Mouse (Mus musculus) midbrain, embryonic 11.5 days (tissue): ENCODE measurements at regions not wholly inside any gene's neighbourhood (a gene's known extent, or its start where the extent isn't known, plus 50 kb on each side); places are given as distances from the start of the nearest gene placed in this dataset.

Experiments used
- ATAC-seq: fragments of 200-750 bp; cut with Nextera tagmentation; 2 replicates; pipeline ENCODE4 v1.8.0; 2017; ENCODE audit warnings: moderate TSS enrichment, moderate library complexity; ENCODE audit not compliant: low FRiP score
- DNase-seq: peaks from one replicate; pipeline ENCODE4 v3.0.0; 2015; ENCODE audit warnings: low spot score; ENCODE audit errors: missing footprints
- H3K27ac ChIP-seq: fragments of 300-500 bp; sonication (generic); 2 replicates; pipeline ENCODE4 v1.5.1; 2014; ENCODE audit warnings: low read depth, low read length
- H3K27me3 ChIP-seq: fragments of 300-500 bp; sonication (generic); 2 replicates; pipeline ENCODE4 v1.6.1; 2014; ENCODE audit warnings: mild to moderate bottlenecking, low read length, moderate library complexity, mixed read lengths; ENCODE audit not compliant: control insufficient read depth, insufficient read depth
- H3K36me3 ChIP-seq: fragments of 300-500 bp; sonication (generic); 2 replicates; pipeline ENCODE4 v1.6.1; 2014; ENCODE audit warnings: mild to moderate bottlenecking, low read length, moderate library complexity, mixed read lengths; ENCODE audit not compliant: control insufficient read depth, insufficient read depth
- H3K4me1 ChIP-seq: fragments of 300-500 bp; sonication (generic); 2 replicates; pipeline ENCODE4 v1.6.1; 2014; ENCODE audit warnings: low read length; ENCODE audit not compliant: control insufficient read depth, insufficient read depth
- H3K4me2 ChIP-seq: fragments of 300-500 bp; sonication (generic); 2 replicates; pipeline ENCODE4 v1.6.1; 2014; ENCODE audit warnings: mild to moderate bottlenecking, moderate library complexity
- H3K4me3 ChIP-seq: fragments of 300-500 bp; sonication (generic); 2 replicates; pipeline ENCODE4 v1.5.1; 2014; ENCODE audit warnings: low read depth, low read length
- H3K9ac ChIP-seq: fragments of 300-500 bp; sonication (generic); 2 replicates; pipeline ENCODE4 v1.6.1; 2014; ENCODE audit warnings: low read length
- H3K9me3 ChIP-seq: fragments of 300-500 bp; sonication (generic); 2 replicates; pipeline ENCODE4 v1.6.1; 2016; ENCODE audit warnings: low read length; ENCODE audit not compliant: control insufficient read depth
- WGBS: fragments of 180-500 bp; shearing (Covaris S2); extraction: QIAGEN DNeasy Blood & Tissue Kit; methylation state at CpG from one replicate; pipeline ENCODE4 v1.1.7; 2014; 5-methylcytosine and 5-hydroxymethylcytosine counted together

DNA sequence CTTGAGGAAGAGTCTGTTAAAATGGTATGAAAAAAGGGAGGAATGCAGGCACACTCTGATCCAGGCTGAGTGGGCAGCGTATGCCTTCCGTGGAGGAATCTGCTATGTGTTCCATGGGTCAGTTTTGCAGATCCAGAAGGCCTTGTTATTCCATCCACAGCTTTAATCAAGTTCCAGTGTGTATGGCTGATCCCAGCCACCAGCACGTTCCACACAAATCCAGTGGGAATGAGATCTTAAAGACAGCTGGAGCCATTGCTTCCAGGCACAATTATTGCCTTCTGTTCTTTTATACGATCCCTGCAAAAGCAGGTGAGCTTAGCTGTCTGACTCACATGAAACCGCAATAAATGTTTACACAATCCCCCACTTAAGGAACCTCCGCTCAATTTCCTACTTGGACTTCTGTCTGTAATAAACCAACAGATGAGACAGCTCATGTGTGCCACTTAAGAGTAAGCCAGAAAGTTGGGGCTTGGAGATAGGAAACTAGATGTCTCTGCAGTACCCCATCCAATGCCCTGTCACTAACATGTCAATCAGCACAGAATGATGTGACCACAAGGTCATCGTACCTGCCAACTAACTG is 653.9 kb downstream of the Fat4 start:
- DNase-seq: no peak
- Histone ChIP-seq H3K9me3 (no peaks in the 10 kb centered on the region), H3K36me3 (no peaks in the 10 kb centered on the region), H3K4me3 (no peak overlapping the region), H3K27ac (no peak overlapping the region), H3K27me3 (no peaks in the 10 kb centered on the region), H3K4me2 (no peak overlapping the region), H3K9ac (no peak overlapping the region), H3K4me1 (no peaks in the 10 kb centered on the region)
- no peak for ATAC-seq
- WGBS: 90% methylated on average over 7 of the region's 7 CpGs

DNA sequence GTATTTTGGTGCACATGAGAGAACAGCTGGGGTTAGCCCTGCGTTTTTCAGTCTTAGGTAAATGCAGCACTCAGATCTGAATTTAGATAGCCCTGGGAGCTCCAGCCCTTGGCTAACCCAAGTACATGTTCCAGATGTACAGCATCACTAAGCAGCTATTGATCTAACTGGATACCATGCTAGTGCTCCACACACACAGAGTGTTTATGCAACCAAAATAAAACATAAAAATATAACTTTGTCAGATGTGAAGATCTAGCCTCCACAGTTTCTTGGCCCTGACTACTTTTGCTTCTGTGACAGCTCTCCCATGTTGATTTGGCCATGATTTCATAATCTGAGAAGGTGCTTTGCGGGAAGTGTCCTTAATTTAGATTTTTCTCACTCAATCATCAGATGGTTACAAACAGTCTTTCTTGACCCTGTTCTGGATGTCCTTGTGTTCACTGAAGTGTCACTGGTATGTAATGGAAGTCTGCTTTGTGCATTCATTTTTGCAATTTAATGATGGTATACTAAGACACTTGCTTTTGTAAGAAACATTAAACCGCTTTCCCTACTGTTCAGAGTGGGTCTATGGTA is 672.8 kb downstream of the Fat4 start:
- Histone ChIP-seq H3K4me2 (no peak overlapping the region), H3K4me3 (no peak overlapping the region), H3K9ac (no peak overlapping the region), H3K9me3 (no peaks in the 10 kb centered on the region), H3K27ac (no peak overlapping the region), H3K4me1 (no peaks in the 10 kb centered on the region), H3K36me3 (no peaks in the 10 kb centered on the region), H3K27me3 (no peaks in the 10 kb centered on the region)
- ATAC-seq (no peak), DNase-seq (no peak)
- 88% methylated on average over 3 of the region's 3 CpGs for WGBS

GRCm38 (mm10) chr3:39560951-39561350 is 674.2 kb downstream of the Fat4 start:
- Histone ChIP-seq H3K36me3 (no peaks in the 10 kb centered on the region), H3K4me2 (no peak overlapping the region), H3K27me3 (no peaks in the 10 kb centered on the region), H3K4me3 (no peak overlapping the region), H3K4me1 (no peaks in the 10 kb centered on the region), H3K9ac (no peak overlapping the region), H3K27ac (no peak overlapping the region), H3K9me3 (no peaks in the 10 kb centered on the region)
- ATAC-seq: no peak
- WGBS: 85% methylated on average over 1 of the region's 1 CpGs
- DNase-seq: peak; percentile 44

DNA sequence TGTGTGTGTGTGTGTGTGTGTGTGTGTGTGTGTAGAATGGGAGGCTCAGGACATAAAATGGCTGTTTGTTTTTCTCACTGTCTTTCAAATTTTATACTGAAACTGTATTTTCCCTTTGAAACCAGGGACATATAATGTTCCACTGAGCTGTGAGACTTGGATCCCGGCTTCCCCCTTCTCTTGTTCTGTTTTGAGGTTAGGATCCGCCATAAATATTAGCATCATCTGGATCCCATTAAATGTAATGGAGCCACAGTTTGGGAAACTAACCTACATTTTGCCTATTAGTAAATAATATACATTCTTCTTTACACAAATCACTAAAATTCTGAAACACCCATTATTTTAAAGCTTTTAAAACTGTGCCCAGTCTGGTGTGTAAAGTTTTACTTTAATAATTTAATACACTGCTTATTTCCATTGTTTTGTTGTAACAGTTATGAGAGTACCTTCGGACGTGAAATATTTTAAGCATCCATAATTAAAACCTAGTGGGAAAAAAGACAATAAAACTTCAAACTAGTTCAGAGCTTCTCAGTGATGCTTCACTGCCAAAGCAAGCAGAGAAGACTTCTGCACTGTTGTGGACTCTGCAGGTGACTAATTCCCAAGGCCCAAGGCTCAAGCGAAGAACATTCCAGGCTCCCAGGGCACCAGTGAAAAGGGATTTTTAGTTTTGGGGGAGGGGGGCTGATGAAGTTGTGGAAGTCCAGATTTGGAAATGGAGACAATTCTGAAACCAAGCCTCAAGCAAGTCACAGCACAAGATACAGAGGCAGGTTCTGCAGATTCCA is 684.9 kb downstream of the Fat4 start:
- DNase-seq (no peak), ATAC-seq (no peak)
- 79% methylated on average over 5 of the region's 5 CpGs for WGBS
- no peak overlapping the region for H3K9ac ChIP-seq
- no peaks in the 10 kb centered on the region for H3K36me3 ChIP-seq
- H3K27me3 ChIP-seq: no peaks in the 10 kb centered on the region
- no peaks in the 10 kb centered on the region for H3K4me1 ChIP-seq
- no peak overlapping the region for H3K27ac ChIP-seq
- H3K4me2 ChIP-seq: no peak overlapping the region
- no peak overlapping the region for H3K4me3 ChIP-seq
- H3K9me3 ChIP-seq: no peaks in the 10 kb centered on the region

GRCm38 (mm10) chr3:39575200-39575599 is 688.5 kb downstream of the Fat4 start:
- no peak overlapping the region for H3K9ac ChIP-seq
- 76% methylated on average over 3 of the region's 3 CpGs for WGBS
- DNase-seq (no peak), ATAC-seq (no peak)
- H3K27me3 ChIP-seq: no peaks in the 10 kb centered on the region
- H3K9me3 ChIP-seq: no peaks in the 10 kb centered on the region
- no peak overlapping the region for H3K27ac ChIP-seq
- no peak overlapping the region for H3K4me3 ChIP-seq
- H3K4me1 ChIP-seq: no peaks in the 10 kb centered on the region
- no peaks in the 10 kb centered on the region for H3K36me3 ChIP-seq
- H3K4me2 ChIP-seq: no peak overlapping the region

- Histone ChIP-seq H3K4me1 (no peaks in the 10 kb centered on the region), H3K9ac (no peak overlapping the region), H3K9me3 (no peaks in the 10 kb centered on the region), H3K4me3 (no peak overlapping the region), H3K36me3 (no peaks in the 10 kb centered on the region), H3K27ac (no peak overlapping the region), H3K4me2 (no peak overlapping the region), H3K27me3 (no peaks in the 10 kb centered on the region)
- WGBS: 84% methylated on average over 2 of the region's 2 CpGs
- no peak for DNase-seq
- no peak for ATAC-seq
These were observed 704.6 kb downstream of the Fat4 start for GRCm38 (mm10) chr3:39591312-39591711.

DNA sequence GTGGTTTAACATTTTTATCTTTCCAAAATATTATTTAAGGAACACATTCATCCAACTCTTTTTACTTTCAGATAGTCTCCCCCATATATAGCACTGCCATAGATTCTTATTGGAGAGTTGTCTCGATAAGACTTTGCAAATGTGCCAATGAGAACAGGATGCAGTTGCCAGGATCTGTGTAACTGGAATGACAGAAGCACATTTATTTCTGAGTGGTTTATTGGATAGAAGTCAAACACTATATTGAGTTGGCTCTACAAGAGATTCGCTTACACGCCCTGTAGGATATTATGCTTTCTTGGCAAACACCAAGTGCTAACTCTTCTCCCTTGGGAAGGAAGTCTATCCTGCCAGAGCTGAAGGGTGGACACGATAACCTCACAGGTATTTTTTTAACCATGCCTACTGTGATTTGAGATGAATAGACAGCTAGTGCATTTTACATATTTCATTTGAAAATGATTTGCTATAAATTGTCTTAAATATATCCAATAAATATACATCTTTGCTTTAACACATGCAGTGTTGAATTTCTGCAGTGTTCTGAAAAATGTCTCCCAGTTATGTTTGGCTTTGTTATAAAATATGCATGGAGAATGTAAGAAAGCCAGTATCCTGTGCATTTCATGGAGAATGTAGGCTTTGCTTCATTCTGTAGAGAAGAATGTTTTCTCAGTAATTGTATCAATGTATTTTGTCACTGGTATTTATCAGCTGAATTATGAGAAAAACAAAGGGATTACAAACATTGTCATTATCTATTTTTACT is 705.8 kb downstream of the Fat4 start:
- no peak overlapping the region for H3K4me3 ChIP-seq
- H3K9ac ChIP-seq: no peak overlapping the region
- no peaks in the 10 kb centered on the region for H3K4me1 ChIP-seq
- H3K36me3 ChIP-seq: no peaks in the 10 kb centered on the region
- no peaks in the 10 kb centered on the region for H3K9me3 ChIP-seq
- H3K27me3 ChIP-seq: no peaks in the 10 kb centered on the region
- H3K27ac ChIP-seq: no peak overlapping the region
- DNase-seq: no peak
- no peak for ATAC-seq
- 95% methylated on average over 4 of the region's 4 CpGs for WGBS
- H3K4me2 ChIP-seq: no peak overlapping the region

DNA sequence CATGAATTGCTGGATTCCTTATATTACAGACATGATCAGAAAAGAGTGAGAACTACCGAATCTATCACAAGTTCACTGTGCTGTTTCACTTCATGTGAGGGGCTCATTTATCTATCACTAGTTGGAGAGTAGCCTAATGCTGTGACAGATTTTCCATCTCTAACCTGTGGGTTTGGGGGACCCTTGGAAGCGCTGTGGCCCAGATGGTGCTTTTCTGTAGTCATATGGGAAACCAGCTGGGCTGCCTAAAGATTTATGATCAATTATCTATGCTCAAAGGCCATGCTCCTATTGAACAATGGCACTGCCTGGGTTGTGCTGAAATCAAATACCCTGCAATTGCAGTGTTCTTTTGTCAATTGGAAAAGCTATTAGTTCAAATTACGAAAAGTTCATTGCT is 723.2 kb downstream of the Fat4 start:
- no peak overlapping the region for H3K9ac ChIP-seq
- H3K4me1 ChIP-seq: no peaks in the 10 kb centered on the region
- no peaks in the 10 kb centered on the region for H3K36me3 ChIP-seq
- ATAC-seq (peak; percentile 33; the same call in 1 of the 2 replicates), DNase-seq (no peak)
- H3K27ac ChIP-seq: no peak overlapping the region
- no peaks in the 10 kb centered on the region for H3K9me3 ChIP-seq
- WGBS: 73% methylated on average over 3 of the region's 3 CpGs
- H3K4me2 ChIP-seq: no peak overlapping the region
- no peaks in the 10 kb centered on the region for H3K27me3 ChIP-seq
- no peak overlapping the region for H3K4me3 ChIP-seq

GRCm38 (mm10) chr3:39612408-39612807 is 725.7 kb downstream of the Fat4 start:
- ATAC-seq (no peak), DNase-seq (no peak)
- Histone ChIP-seq H3K27me3 (no peaks in the 10 kb centered on the region), H3K4me2 (no peak overlapping the region), H3K4me3 (no peak overlapping the region), H3K36me3 (no peaks in the 10 kb centered on the region), H3K9ac (no peak overlapping the region), H3K4me1 (no peaks in the 10 kb centered on the region), H3K27ac (no peak overlapping the region), H3K9me3 (no peaks in the 10 kb centered on the region)
- 83% methylated on average over 7 of the region's 7 CpGs for WGBS
